Mouse (Mus musculus) cerebellum, adult 2 months (tissue): ENCODE measurements around the gene Rere.

Source experiments
- CTCF ChIP-seq: fragments of 200-500 bp; IDR thresholded peaks from 2 replicates; pipeline ENCODE4 v1.5.1; 2011; ENCODE audit warnings: low read depth, mild to moderate bottlenecking, control low read depth, low read length, moderate library complexity, borderline replicate concordance; ENCODE audit not compliant: insufficient read depth
- POLR2A ChIP-seq: fragments of 200-500 bp; IDR thresholded peaks from 2 replicates; pipeline ENCODE4 v1.6.1; 2011; ENCODE audit warnings: low read length, control low read depth, borderline replicate concordance; ENCODE audit not compliant: insufficient read depth

- TF ChIP-seq POLR2A: no peak
- TF ChIP-seq CTCF: no peak
These were observed 228.6 kb downstream of the Rere start for GRCm38 (mm10) chr4:150510036-150510435.
